ENCODE assay signal across 12 mouse cellular contexts in the genomic region with DNA sequence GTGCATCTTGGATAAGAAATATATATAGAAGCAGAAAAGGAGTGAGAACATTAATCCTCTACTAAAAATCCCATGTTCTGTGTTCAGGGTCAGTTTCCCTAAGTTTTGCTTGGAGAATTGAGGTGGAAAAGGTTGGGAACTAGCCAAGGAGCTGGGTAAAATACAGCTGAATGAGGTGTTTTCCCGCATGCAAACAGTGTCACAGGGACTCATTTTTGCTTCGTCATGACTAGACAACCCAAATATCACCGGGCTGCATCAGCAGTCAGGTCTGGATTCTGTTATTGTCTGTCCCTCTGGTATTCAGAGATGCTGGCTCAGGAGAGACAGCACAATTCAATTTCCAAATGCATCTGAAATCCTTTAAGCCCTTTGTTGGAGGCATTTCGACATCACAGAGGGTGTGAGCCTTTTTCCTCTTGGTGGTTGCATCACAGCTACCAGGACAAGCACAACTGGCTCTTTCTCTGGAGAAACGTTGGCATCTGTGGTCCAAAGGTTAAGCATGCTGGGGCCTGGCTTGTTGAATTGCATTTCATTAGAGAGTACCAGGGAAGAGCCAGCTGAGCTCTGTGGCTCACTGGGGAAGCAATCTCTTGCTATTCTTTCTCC. TPM values are rescaled to one million over a fixed set of nuclear protein-coding genes. Genes with fewer than 3 reads are reported as not detected.
DNase-seq lines count a peak whose midpoint lies in the region; ATAC-seq and TF ChIP-seq lines count a peak whose summit lies in the region.
"Had no signal": no experiment of that assay in that cellular context is flagged by ENCODE, and none has a peak within 500 bp of the region (broad histone marks: within the 10 kb centered on the region; RNA-seq: fewer than 3 reads in every experiment).

No protein-coding gene starts in this region.

- no peak for ATAC-seq in kidney, postnatal 0 days (replicated peaks; ENCODE audit: low FRiP score, low read depth)
- ATAC-seq in megakaryocyte progenitor cell, adult 5-6 weeks (replicated peaks; ENCODE audit: poor library complexity): peak; percentile 93
- ATAC-seq in hindbrain, embryonic 12.5 days (ENCODE audit: low FRiP score): no peak
- ATAC-seq: forebrain, embryonic 13.5 days had no signal

- H3K9ac ChIP-seq in liver, adult 2 months (ENCODE audit: low read depth, low read length): no peak overlapping the region
- H3K9ac ChIP-seq in kidney, postnatal 0 days (ENCODE audit: low read depth, low read length): no peak overlapping the region
- H3K9ac ChIP-seq in hindbrain, embryonic 12.5 days: no peak overlapping the region
- H3K9ac ChIP-seq: forebrain, embryonic 13.5 days; limb, embryonic 12.5 days; neural tube, embryonic 15.5 days had no signal

- WGBS in liver, adult 2 months: 19% methylated on average over 5 of the region's 5 CpGs
- WGBS in kidney, postnatal 0 days: 64% methylated on average over 5 of the region's 5 CpGs
- 56% methylated on average over 5 of the region's 5 CpGs for WGBS in hindbrain, embryonic 12.5 days

- DNase-seq in liver, adult 2 months (ENCODE audit: extremely low read depth, low read depth, low spot score): peak; percentile 98
- no peak for DNase-seq in liver
- peak; percentile 48 for DNase-seq in adrenal gland, postnatal 14 days
- DNase-seq in kidney, postnatal 0 days (ENCODE audit: low spot score): peak; percentile 21
- no peak for DNase-seq in natural killer cell, adult 2 months (ENCODE audit: low spot score in 2 of 2)
- DNase-seq: cerebellum, adult 11-12 months; heart, postnatal 36 days had no signal

- peak overlapping the region; percentile 61 for H3K27ac ChIP-seq in liver, adult 2 months (replicated peaks; ENCODE audit: insufficient read depth, low read depth, low read length)
- no peak overlapping the region for H3K27ac ChIP-seq in kidney, postnatal 0 days
- H3K27ac ChIP-seq in hindbrain, embryonic 12.5 days: no peak overlapping the region
- H3K27ac ChIP-seq: forebrain, embryonic 13.5 days; limb, embryonic 12.5 days; neural tube, embryonic 15.5 days had no signal

- H3K27me3 ChIP-seq in liver, adult 2 months (ENCODE audit: control insufficient read depth, insufficient read depth, low read length): no peaks in the 10 kb centered on the region
- no peaks in the 10 kb centered on the region for H3K27me3 ChIP-seq in kidney, postnatal 0 days (ENCODE audit: insufficient read depth, low read length)
- H3K27me3 ChIP-seq in hindbrain, embryonic 12.5 days: no peaks in the 10 kb centered on the region
- H3K27me3 ChIP-seq: forebrain, embryonic 13.5 days; limb, embryonic 12.5 days; neural tube, embryonic 15.5 days had no signal

- no peak for TF ChIP-seq CTCF in liver, adult 2 months (IDR thresholded peaks at IDR 0.05; ENCODE audit: low read depth, low read length)
- TF ChIP-seq CTCF in kidney, postnatal 0 days (IDR thresholded peaks at IDR 0.05; ENCODE audit: low read depth): no peak

- H3K4me1 ChIP-seq in liver, adult 2 months (ENCODE audit: control insufficient read depth, insufficient read depth, low read length): peaks cover 3% of the 10 kb centered on the region
- H3K4me1 ChIP-seq in kidney, postnatal 0 days (replicated peaks; ENCODE audit: insufficient read depth, low read length): no peaks in the 10 kb centered on the region
- 0 out of 2 replicates have a peak, but pooled peaks cover 2% of the 10 kb centered on the region for H3K4me1 ChIP-seq in hindbrain, embryonic 12.5 days
- H3K4me1 ChIP-seq: forebrain, embryonic 13.5 days; limb, embryonic 12.5 days had no signal

- H3K4me2 ChIP-seq in kidney, postnatal 0 days (ENCODE audit: low read length): no peak overlapping the region
- H3K4me2 ChIP-seq in hindbrain, embryonic 12.5 days (replicated peaks): no peak overlapping the region
- H3K4me2 ChIP-seq: forebrain, embryonic 13.5 days; limb, embryonic 12.5 days; neural tube, embryonic 15.5 days had no signal

- TF ChIP-seq POLR2A in liver, adult 2 months (IDR thresholded peaks at IDR 0.05; ENCODE audit: extremely low read depth, insufficient read depth, low read length): no peak

- H3K4me3 ChIP-seq in liver, adult 2 months (ENCODE audit: insufficient read depth, low read depth, low read length): no peak overlapping the region
- no peak overlapping the region for H3K4me3 ChIP-seq in kidney, postnatal 0 days (replicated peaks; ENCODE audit: low read depth, low read length)
- H3K4me3 ChIP-seq in hindbrain, embryonic 12.5 days: no peak overlapping the region
- H3K4me3 ChIP-seq: forebrain, embryonic 13.5 days; limb, embryonic 12.5 days; neural tube, embryonic 15.5 days had no signal

- no peaks in the 10 kb centered on the region for H3K9me3 ChIP-seq in kidney, postnatal 0 days (replicated peaks; ENCODE audit: low read length)
- H3K9me3 ChIP-seq in hindbrain, embryonic 12.5 days (replicated peaks): no peaks in the 10 kb centered on the region
- H3K9me3 ChIP-seq: forebrain, embryonic 13.5 days; limb, embryonic 12.5 days; neural tube, embryonic 15.5 days had no signal

- no peaks in the 10 kb centered on the region for H3K79me2 ChIP-seq in liver, adult 2 months (ENCODE audit: control insufficient read depth, insufficient read depth, low read length)

- no peaks in the 10 kb centered on the region for H3K36me3 ChIP-seq in liver, adult 2 months (ENCODE audit: control insufficient read depth, insufficient read depth, low read length)
- H3K36me3 ChIP-seq in kidney, postnatal 0 days (ENCODE audit: insufficient read depth, low read length): no peaks in the 10 kb centered on the region
- H3K36me3 ChIP-seq in hindbrain, embryonic 12.5 days: no peaks in the 10 kb centered on the region
- H3K36me3 ChIP-seq: limb, embryonic 12.5 days; neural tube, embryonic 15.5 days had no signal

RNA-seq across cellular contexts. Expression of a gene that starts 59.6 kb away (rescaled TPM):
- total RNA-seq in liver, adult 2 months (2014; rRNA removed): 14.8 and 14.9 TPM in 2 replicates
- 4.2 and 5.6 TPM in 2 replicates for polyA plus RNA-seq in liver, adult 2 months (2012; rRNA removed)
- 41.2 and 45.3 TPM in 2 replicates for total RNA-seq in adrenal gland, postnatal 14 days (2021)
- polyA plus RNA-seq in kidney, postnatal 0 days (2015; fragmentation: Nextera tagmentation; extraction: Ambion mirVana): 12.9 and 15.2 TPM in 2 replicates
- total RNA-seq in megakaryocyte progenitor cell, adult 5-6 weeks (2015): 6.1 and 7.5 TPM in 2 replicates
- total RNA-seq in megakaryocyte progenitor cell, adult 5-6 weeks (2017): 4.5 and 5.6 TPM in 2 replicates
- 25.3 and 25.7 TPM in 2 replicates for polyA plus RNA-seq in hindbrain, embryonic 12.5 days (2016; fragmentation: Nextera tagmentation; extraction: Ambion mirVana)

Comparison
In these comparisons a context has a peak if more than half of its experiments do, and no peak if none do; other contexts are left out.
1. DNase-seq: peak in liver, adult 2 months (single experiment), adrenal gland, postnatal 14 days (single experiment) and kidney, postnatal 0 days (single experiment); none in liver (single experiment) and natural killer cell, adult 2 months (0 of 2).